Mouse (Mus musculus): ENCODE results near the gene Lilra6. TPM values are rescaled to one million over a fixed set of nuclear protein-coding genes. Genes with fewer than 3 reads are reported as not detected.

Gene Lilra6
- total and polyA plus RNA-seq, 3 experiments: 0.04 to 0.19 TPM; not detected in 1

DNA sequence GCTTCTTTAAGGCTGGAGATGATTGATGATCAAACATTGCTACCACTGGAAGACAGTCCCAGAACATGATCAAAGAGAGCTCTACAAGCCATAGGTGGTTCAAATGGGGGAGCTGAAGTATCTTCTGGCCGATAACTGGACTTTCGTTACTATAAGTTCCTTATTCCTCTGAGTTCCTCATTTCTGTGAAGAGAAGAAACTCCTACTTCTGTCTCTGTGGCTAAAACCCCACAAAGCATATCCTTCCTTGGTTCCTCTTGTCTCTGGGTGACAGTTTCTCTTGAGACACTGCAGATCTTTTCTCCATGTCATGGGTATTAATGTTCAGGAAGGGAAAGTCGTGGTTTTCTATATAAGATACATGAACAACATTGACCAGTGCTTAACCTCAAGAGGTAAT lies 25.6 kb upstream of the Lilra6 start:
- Histone ChIP-seq H3K36me3 (ENCODE audit: control insufficient read depth in 1 of 2, insufficient read depth in 2 of 2, low read length in 2 of 2) (peaks cover 0 to 11% of the 10 kb centered on the region in 2 experiments; a peak in 2 of 4 replicates), H3K27me3 (ENCODE audit: control insufficient read depth in 1 of 2, insufficient read depth in 2 of 2, low read length in 2 of 2) (no peaks in the 10 kb centered on the region), H3K79me2 (ENCODE audit: control insufficient read depth, insufficient read depth, low read length, poor library complexity) (no peaks in the 10 kb centered on the region), H3K4me1 (ENCODE audit: control insufficient read depth in 1 of 2, insufficient read depth in 2 of 2, low read length in 2 of 2) (peaks cover 3% of the 10 kb centered on the region in 2 experiments; a peak in 2 of 4 replicates), H3K27ac (ENCODE audit: control insufficient read depth, low read depth, low read length) (peak overlapping the region; percentile 45; the same call in 1 of the 2 replicates), H3K4me3 (ENCODE audit: control insufficient read depth in 1 of 2, insufficient read depth in 1 of 2, low read depth in 2 of 2, low read length in 2 of 2) (peak overlapping the region in 1 of 2 experiments; percentile 11; a peak in 1 of 4 replicates), H3K9me3 (replicated peaks; ENCODE audit: insufficient read depth, low read length) (no peaks in the 10 kb centered on the region), H3K9ac (ENCODE audit: control insufficient read depth, low read depth, low read length, poor library complexity, severe bottlenecking) (no peak overlapping the region)
- peak; percentile 87 for DNase-seq (ENCODE audit: low read depth, low spot score)
- TF ChIP-seq EP300 (IDR thresholded peaks at IDR 0.05; ENCODE audit: low read depth in 1 of 2, low read length in 2 of 2) (peak; percentile 71 to 88), MYC (IDR thresholded peaks at IDR 0.05; ENCODE audit: low read depth, low read length) (peak; percentile 61; the same call in 1 of the 2 replicates), SMC3 (IDR thresholded peaks at IDR 0.05; ENCODE audit: low read depth, low read length) (0 out of 2 replicates have a peak, but pooled peaks have one; percentile 4), NELFE (IDR thresholded peaks at IDR 0.05; ENCODE audit: low read depth, low read length) (0 out of 2 replicates have a peak, but pooled peaks have one; percentile 11), CHD2 (IDR thresholded peaks at IDR 0.05; ENCODE audit: low read length) (no peak), SIN3A (IDR thresholded peaks at IDR 0.05; ENCODE audit: low read length) (peak; percentile 42; the same call in 1 of the 2 replicates), TAL1 (IDR thresholded peaks at IDR 0.05; ENCODE audit: low read length) (no peak), JUND (IDR thresholded peaks at IDR 0.05; ENCODE audit: low read depth, low read length) (0 out of 2 replicates have a peak, but pooled peaks have one; percentile 53), ETS1 (IDR thresholded peaks at IDR 0.05; ENCODE audit: low read depth, low read length) (0 out of 2 replicates have a peak, but pooled peaks have one; percentile 40), TCF12 (IDR thresholded peaks at IDR 0.05; ENCODE audit: low read depth, low read length) (0 out of 2 replicates have a peak, but pooled peaks have one; percentile 27), RCOR1 (IDR thresholded peaks at IDR 0.05; ENCODE audit: low read depth, low read length) (peak; percentile 49; the same call in 1 of the 2 replicates), GATA1 (IDR thresholded peaks at IDR 0.05; ENCODE audit: low read depth, low read length) (peak; percentile 49), TBP (IDR thresholded peaks at IDR 0.05; ENCODE audit: low read depth, low read length) (no peak; the same call in none of the 2 replicates)

DNA sequence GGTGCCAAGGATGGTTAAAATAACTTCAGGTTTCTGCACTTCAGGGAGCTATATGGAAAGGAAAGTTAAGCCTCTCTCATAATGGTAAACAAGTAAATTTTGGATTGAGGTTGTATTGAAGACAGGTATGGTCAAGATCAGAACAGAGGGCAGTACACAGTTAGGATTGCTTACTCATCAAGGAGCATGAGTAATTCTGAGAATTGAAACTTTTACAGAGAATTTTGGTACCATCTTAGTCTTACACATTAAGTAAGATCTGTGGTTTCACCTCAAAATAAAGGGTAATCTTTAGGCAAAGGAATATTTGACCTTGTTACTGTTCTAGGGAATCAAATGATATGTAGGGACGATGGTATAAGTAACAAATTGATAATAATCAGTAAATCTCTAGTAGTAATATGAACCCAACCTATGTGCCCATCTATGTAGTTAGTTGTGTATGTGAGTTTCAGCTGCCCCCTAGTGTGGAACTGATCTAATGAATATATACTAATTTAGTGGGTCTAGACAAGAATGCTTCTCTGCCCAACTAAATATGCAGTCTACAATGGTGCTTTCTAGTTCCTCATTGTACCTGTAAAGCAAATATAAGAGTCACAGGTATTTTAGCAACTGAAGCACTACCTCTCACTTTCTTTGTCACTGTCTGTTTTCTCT lies 24.7 kb upstream of the Lilra6 start:
- peak; percentile 54 for DNase-seq (ENCODE audit: low read depth, low spot score)
- H3K27ac ChIP-seq (ENCODE audit: control insufficient read depth, low read depth, low read length): no peak overlapping the region; the same call in 1 of the 2 replicates
- no peak overlapping the region; the same call in 1 of the 2 replicates for H3K9ac ChIP-seq (ENCODE audit: control insufficient read depth, low read depth, low read length, poor library complexity, severe bottlenecking)
- no peaks in the 10 kb centered on the region for H3K9me3 ChIP-seq (replicated peaks; ENCODE audit: insufficient read depth, low read length)
- peaks cover 3% of the 10 kb centered on the region in 2 experiments; a peak in 2 of 4 replicates for H3K4me1 ChIP-seq (ENCODE audit: control insufficient read depth in 1 of 2, insufficient read depth in 2 of 2, low read length in 2 of 2)
- H3K36me3 ChIP-seq (ENCODE audit: control insufficient read depth in 1 of 2, insufficient read depth in 2 of 2, low read length in 2 of 2): peaks cover 0 to 13% of the 10 kb centered on the region in 2 experiments; a peak in 2 of 4 replicates
- TF ChIP-seq MYC (IDR thresholded peaks at IDR 0.05; ENCODE audit: low read depth, low read length) (no peak), TBP (IDR thresholded peaks at IDR 0.05; ENCODE audit: low read depth, low read length) (no peak), BHLHE40 (IDR thresholded peaks at IDR 0.05; ENCODE audit: borderline replicate concordance, low read depth, low read length) (no peak), UBTF (IDR thresholded peaks at IDR 0.05; ENCODE audit: borderline replicate concordance, insufficient read depth, low read depth, low read length) (no peak), ZC3H11A (IDR thresholded peaks at IDR 0.05; ENCODE audit: low read depth, low read length) (peak; percentile 61; the same call in 1 of the 2 replicates), RAD21 (IDR thresholded peaks at IDR 0.05; ENCODE audit: low read depth, low read length) (peak; percentile 67), CTCF (IDR thresholded peaks at IDR 0.05 in 2 of 3, conservative IDR thresholded peaks at IDR 0.05 in 1 of 3; ENCODE audit: control insufficient read depth in 1 of 3, insufficient read depth in 1 of 3, low read depth in 2 of 3, low read length in 3 of 3, poor library complexity in 1 of 3, severe bottlenecking in 1 of 3) (peak in 1 of 3 experiments; percentile 60; a peak in 3 of 6 replicates), POLR2AphosphoS2 (IDR thresholded peaks at IDR 0.05; ENCODE audit: low read length) (no peak), SMC3 (IDR thresholded peaks at IDR 0.05; ENCODE audit: low read depth, low read length) (peak; percentile 60), HCFC1 (IDR thresholded peaks at IDR 0.05; ENCODE audit: low read depth, low read length) (no peak), MYB (IDR thresholded peaks at IDR 0.05; ENCODE audit: low read depth, low read length) (no peak), JUND (IDR thresholded peaks at IDR 0.05; ENCODE audit: low read depth, low read length) (no peak)
- H3K79me2 ChIP-seq (ENCODE audit: control insufficient read depth, insufficient read depth, low read length, poor library complexity): no peaks in the 10 kb centered on the region
- no peaks in the 10 kb centered on the region for H3K27me3 ChIP-seq (ENCODE audit: control insufficient read depth in 1 of 2, insufficient read depth in 2 of 2, low read length in 2 of 2)
- no peak overlapping the region for H3K4me3 ChIP-seq (ENCODE audit: control insufficient read depth in 1 of 2, insufficient read depth in 1 of 2, low read depth in 2 of 2, low read length in 2 of 2)

Data from MEL (cell line).